Mouse (Mus musculus) Muller cell, postnatal 12 days (primary cell): ENCODE data around the gene Tent5b.
A peak's percentile ranks its signal among the peaks of the same experiment; 100 is the strongest.
"Not testable (repeated sequence)": the region's sequence is repeated elsewhere in the genome, so short reads cannot be mapped to it uniquely, and the experiment has no call there.

ENCODE experiments used
- DNase-seq: peaks from one replicate; pipeline ENCODE4 v3.0.0-alpha.2; 2015; ENCODE audit errors: inconsistent ontology term

Tent5b gene

DNA sequence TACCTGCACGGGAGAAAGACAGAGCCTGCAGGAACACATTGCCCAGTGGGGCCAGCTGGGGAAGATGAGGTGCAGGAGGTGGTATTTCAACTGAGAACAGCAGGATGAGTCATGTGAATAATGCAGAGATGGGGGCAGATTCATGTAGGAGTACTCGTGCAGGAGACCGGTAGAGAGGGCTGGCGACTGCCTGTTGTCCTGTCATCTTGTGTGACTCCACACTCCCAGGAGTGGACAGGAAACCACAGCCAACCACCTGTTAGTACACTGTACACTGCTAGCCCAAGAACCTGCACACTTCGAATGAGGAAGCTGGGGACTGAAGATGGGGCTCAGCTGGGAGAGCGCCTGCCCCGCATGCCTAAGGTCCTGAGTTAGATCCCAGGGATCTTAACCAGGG lies 21.6 kb downstream of the Tent5b start:
- no peak for DNase-seq

DNA sequence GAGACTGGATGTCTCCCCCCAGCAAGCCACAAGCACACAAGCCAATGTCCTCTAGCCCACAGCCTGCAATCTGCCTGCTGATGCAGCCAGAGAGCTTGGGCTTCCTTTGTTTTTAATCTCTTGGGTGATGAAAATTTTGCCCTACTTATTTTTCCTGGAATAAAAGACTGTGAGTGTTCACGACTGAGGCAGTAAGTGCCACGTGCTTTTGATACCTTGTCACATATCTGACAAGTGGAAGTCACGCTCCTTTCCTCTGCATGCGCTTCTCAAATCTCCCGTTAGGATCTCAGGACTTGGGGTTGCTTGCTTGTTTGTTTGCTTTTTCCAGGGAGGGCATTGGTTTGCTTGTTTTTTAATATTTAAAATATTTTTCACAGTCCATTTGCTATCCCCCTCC lies 24.4 kb downstream of the Tent5b start:
- no peak for DNase-seq

GRCm38 (mm10) chr4:133504755-133505485 lies 25.0 kb downstream of the Tent5b start:
- no peak for DNase-seq

GRCm38 (mm10) chr4:133506573-133506972 lies 26.6 kb downstream of the Tent5b start:
- DNase-seq: no peak

GRCm38 (mm10) chr4:133508990-133509389 lies 29.1 kb downstream of the Tent5b start:
- DNase-seq: no peak

DNA sequence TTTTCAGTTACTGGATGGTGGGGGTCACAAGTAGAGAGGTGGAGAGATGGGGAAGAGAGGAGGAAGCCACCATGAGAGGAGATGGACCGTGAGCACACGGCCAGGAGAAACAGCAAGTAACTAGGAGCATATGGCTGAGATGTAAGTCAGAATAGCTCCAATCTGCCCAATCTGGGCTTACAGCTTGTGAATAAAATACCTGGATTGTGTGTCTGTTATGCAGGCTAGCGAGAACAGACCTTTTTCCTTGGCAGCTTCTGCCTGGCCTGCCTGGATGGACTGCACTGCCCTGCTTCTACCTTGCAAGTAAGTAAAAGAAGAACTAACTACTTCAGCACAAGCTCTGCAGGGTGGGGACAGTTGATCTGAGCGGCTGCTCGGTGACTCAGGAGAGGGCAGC lies 31.1 kb downstream of the Tent5b start:
- no peak for DNase-seq

DNA sequence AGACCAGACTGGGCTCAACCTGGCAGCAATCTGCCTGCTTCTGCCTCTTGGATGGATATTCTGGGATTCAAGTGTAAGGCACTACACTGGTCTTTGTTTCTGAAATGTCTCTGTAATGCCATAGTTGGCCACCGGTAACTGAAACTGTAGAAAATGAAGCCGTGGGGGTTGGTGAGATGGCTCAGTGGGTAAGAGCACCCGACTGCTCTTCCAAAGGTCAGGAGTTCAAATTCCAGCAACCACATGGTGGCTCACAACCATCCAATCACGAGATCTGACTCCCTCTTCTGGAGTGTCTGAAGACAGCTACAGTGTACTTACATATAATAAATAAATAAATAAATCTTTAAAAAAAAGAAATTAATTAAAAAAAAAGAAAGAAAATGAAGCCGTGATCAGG lies 32.6 kb downstream of the Tent5b start:
- not testable (repeated sequence) for DNase-seq

DNA sequence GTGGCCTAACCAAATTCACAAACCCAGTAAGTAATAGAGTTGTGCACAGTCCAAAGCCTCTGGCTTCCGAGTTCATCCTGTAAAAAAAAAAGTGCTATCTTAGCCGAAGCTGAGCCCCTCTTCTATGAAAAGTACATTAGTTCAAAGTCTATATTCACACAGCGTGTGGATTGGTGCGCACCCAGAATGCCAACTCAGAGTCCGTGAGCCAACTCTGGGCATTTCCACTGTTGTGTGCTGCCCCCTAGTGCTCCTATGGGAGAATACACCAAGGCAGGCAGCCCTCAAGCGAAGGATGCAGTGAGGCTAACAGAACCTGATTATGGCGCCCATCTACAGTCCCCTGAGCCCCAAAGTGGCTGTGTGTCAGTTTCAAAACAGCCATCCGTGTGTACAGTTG lies 33.0 kb downstream of the Tent5b start:
- DNase-seq: peak; percentile 49

- DNase-seq: no peak
Observed at GRCm38 (mm10) chr4:133518601-133519368, 38.9 kb downstream of the Tent5b start, which contains the start of gene Kdf1. TSS of gene Kdf1 (plus strand) at chr4:133518963.

GRCm38 (mm10) chr4:133519369-133519665 lies 39.4 kb downstream of the Tent5b start:
- DNase-seq: no peak

- DNase-seq: no peak
Observed at GRCm38 (mm10) chr4:133521502-133521901, 41.6 kb downstream of the Tent5b start.

DNA sequence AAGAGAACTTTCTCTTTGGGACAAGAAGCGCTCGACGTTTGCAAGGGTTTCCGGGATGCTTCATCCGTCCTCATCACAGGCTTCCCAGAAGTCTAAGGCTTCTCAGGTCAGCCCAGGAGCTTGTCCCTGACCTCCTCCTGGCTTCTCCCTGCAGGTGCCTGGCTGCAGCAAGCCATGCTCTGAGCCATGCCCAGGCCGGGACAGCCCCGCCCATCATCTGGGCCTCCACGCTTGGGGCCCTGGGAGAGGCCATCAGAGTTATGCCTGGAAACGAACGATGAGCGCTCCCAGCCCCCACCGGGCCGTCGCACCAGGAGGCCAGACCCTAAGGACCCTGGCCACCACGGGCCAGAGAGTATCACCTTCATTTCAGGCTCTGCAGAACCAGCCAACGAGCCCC lies 47.9 kb downstream of the Tent5b start:
- no peak for DNase-seq

- no peak for DNase-seq
Observed at GRCm38 (mm10) chr4:133532777-133533176, 52.8 kb downstream of the Tent5b start.

DNA sequence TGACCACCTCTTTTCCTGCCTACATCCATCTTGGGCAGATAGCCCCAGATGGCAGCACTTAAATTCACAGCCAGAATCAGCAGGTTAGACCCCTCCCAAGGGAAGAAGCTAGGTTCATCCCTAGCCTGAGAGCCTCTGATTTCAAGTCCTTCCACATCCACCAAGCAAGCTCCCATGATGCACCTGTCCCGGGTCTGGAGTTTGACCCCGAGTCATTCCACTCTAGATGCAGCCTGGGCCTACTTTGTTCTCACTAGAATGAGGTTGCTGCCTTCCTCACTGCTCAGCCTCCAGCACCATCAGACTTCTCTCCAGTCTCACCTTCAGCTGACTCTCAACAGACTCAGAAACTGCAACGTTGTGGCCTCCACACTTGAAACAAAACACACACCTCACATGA lies 56.1 kb downstream of the Tent5b start:
- no peak for DNase-seq

DNA sequence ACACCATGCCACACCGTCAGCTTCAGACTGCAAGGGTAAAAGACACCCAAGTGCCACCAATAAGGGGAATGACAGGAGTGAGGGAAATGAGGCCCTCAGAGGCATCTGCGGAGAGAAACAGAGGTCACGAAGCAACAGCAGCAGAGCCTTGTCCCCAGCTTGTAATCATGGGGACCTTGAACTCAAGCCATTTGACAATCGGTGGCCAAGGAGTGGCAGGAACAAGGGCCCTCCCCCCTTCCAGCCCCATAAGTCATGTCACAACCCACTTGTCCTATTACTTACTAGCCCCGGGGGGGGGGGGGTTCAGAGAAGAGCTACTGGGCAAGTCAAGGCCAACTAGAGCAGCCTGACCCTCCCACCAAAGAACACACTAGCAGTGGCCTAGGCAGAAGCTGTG lies 56.7 kb downstream of the Tent5b start:
- no peak for DNase-seq
